Mouse (Mus musculus): ENCODE data around the gene P2ry2.

The P2ry2 gene

DNA sequence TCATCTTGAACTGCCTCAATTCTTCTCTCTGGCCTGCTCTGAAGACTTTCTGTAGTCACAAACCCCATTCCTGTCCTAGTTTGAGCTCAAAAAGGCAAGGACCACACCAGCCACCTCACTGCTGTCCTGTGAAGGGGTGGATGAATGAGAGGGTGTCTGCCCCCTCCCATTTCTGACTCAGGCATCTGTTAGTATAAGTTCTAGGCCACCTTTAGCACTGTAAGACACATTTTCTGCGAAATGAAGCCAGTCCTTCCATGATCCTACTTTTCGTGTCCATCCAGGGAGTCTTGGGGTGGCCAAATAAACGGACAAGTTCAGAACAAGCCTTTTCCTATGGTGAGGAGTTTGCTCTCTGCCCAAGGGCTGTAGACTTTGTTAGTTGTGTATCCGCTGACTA is at the start of gene P2ry2:
Gene P2ry2, minus strand, starts transcription at position 326 of the 400 bp plus-strand sequence.
- in situ Hi-C loops (cut with MboI, MseI): no loop called here

DNA sequence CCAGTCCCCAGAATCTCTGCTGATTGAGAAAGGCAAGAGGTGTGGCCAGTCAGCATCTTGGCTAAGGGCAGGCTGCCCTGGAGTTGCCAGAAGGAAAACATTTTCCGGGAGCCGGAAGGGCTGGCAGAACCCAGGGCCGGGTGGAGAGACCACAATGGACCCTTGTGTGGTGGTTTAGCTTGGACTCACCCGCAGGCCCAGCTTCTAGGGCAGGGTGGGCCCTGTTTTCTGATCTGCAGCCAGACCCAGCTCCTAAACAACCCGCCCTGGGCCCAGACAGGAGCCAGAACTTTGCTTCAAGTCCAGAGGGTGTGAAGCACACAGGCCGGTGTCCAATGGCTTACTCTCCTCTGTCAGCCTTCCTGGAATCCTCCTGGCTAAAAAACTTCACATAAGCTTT is 49.6 kb upstream of the P2ry2 start:
- in situ Hi-C loops (cut with MboI, MseI): loop anchor here (5.0 kb wide), 1 partner anchor 170 kb away; no protein-coding TSS in a partner anchor

DNA sequence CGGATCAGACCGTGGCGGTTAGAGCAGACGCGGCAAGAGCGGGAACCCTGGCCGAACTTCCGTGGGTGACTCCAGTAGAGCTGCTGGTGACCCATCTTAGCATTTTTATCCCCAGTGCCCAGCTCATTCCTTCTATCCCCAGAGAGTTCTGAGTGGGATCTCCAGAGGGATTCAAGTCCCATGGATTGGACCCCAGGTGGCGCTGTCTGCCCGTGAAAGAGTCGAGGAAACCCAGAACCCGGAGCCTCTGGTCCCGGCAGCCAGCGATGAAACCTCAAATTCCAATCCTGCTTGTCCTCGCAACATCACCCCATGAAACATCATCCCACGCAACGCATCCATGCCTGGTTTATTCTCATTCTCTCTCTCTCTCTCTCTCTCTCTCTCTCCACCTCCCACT is 48.7 kb upstream of the P2ry2 start:
- in situ Hi-C loops (cut with MboI, MseI): loop anchor here (5.0 kb wide), 1 partner anchor 171 kb away; no protein-coding TSS in a partner anchor

DNA sequence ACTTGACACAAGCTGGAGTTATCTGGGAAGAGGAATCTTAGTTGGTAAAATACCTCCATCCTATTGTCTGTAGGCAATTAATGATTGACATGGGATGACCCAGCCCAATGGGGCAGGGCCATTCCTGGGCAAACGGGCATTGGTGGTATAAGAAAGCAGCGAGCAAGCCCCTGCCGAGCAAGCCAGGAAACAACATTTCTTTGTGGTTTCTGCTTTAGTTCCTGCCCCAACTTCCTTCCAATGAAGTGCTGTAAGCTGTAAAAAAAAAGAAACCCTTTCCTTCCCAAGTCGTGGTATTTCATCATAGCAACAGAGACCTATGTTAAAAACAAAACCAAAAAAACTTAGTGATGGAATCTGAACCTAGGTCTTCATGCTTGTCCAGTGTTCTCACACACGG is 47.8 kb upstream of the P2ry2 start:
- in situ Hi-C loops (cut with MboI, MseI): loop anchor here (5.0 kb wide), 1 partner anchor 172 kb away; no protein-coding TSS in a partner anchor

DNA sequence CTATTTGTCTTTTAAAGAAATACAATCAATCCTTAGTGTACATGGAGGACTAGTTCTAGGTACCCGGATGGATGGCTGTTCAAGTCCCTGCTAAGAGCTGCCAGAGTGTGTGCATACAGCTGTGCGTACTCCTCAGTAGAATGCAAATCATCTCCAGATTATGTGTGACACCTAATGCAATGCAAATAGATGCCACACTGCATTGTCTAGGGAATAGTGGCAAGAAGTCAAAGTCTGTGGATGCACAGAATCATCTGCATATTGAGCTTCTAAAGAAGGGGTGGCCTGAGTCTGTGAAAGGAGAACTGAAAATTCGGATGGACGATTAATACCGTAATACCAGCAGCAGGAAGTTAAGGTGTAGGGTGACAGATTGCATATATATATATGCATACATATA is 46.5 kb upstream of the P2ry2 start:
- in situ Hi-C loops (cut with MboI, MseI): no loop called here

DNA sequence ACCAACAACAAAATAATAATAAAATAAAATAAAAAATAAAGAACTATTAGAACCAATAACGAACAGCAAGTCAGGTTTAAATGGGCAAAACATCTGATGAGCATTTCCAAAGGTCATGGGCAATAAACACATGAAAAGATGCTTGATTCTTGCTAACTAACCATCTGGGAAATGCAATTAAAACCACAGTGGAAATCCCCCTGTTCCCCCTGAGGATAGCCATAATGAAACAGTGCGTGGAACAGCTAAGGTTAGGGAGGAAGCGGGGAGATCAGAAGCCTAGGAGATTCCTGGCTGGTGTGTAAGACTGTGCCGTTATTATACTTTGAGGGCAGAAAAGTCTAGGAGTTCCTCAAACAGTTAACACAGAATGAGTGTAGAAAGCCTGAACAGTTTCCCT is 44.6 kb upstream of the P2ry2 start:
- in situ Hi-C loops (cut with MboI, MseI): no loop called here

DNA sequence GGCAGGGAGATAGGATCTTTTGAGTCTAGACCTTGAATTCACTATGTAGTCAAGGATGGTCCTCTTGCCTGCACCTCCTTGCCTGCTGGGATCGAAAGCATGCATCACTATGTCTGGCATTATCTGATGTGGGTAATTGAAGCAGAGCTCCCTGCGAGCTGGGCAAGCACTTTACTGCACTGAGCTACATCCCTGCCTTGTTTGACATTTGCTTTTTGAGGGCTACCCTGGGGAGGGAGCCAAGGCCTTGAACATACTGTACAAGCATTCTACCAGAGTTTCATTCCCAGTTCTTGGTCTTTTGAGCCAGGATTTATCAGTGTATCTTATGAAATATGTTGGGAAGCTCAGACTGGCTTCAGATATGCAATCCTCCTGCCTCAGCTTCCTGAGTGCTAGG is 40.5 kb upstream of the P2ry2 start:
- in situ Hi-C loops (cut with MboI, MseI): no loop called here

DNA sequence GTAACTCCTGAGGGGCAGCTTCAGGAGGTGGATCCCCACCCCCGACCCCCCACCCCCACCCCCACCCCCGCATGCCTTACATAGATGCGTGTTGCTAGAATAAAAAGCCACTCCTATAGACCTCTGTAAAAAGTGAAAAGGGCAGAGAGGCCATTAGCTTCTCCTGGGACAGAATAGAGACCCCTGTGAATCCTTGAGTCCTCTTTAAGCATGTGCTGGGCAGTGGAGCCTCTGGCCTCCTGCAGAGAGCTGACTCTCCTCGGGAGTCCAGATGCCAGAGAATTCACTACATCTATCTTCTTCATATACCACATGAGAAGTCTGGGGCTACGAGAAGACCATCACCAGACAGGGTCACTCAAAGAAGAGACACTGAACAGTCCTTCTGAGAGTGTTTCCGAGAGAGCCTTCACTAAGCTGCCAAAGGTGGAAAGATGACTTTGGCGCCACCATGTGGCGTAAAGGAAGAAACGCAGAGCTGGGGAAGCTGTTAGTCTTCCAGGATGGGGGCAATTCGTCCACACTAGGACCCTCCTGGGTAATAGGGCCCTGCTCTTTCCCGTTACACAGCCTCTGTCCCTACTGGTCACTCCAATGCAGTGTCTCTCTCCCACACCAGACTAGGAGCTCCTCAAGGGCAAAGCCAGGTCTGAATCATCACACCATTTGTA is 39.0 kb upstream of the P2ry2 start:
- in situ Hi-C loops (cut with MboI, MseI): no loop called here

DNA sequence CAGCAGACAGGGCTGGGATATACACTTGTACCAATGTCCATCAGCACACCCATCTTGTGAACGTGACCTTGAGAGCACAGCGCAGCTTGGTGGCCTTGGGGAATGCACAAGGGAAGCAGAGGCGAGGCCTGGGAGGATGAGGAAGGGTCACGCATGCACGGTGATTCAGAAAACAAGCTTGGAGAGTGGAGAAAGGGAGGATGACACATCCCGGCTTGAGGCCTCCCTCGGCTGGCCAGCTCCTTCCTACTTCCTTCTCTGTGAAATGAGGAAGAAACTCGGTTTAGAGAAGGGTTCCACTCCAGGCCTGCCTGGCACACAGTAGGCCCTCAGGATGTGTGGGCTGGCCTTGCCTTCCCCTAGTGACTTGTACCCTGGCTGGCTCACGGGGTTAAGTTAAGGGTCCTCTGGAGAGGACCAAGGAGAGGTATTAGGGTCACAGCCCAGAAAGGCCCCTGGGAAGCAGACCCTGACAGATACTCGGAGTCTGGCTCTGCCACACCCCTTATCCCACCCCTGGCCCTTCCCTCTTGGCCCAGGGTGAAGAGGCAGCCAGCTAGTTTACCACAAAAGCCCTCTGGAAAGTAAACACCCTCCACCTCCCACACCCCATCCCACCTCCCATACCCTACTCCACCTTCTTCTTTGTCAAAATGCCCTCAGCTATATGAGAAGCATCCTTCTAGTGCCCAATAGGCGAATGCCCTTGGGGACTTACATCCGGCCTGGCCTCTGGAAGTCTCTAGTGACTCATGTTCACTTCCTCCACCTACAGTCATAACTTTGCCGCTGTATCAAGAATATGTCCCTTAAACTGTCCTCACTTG is 38.3 kb upstream of the P2ry2 start:
- in situ Hi-C loops (cut with MboI, MseI): no loop called here

DNA sequence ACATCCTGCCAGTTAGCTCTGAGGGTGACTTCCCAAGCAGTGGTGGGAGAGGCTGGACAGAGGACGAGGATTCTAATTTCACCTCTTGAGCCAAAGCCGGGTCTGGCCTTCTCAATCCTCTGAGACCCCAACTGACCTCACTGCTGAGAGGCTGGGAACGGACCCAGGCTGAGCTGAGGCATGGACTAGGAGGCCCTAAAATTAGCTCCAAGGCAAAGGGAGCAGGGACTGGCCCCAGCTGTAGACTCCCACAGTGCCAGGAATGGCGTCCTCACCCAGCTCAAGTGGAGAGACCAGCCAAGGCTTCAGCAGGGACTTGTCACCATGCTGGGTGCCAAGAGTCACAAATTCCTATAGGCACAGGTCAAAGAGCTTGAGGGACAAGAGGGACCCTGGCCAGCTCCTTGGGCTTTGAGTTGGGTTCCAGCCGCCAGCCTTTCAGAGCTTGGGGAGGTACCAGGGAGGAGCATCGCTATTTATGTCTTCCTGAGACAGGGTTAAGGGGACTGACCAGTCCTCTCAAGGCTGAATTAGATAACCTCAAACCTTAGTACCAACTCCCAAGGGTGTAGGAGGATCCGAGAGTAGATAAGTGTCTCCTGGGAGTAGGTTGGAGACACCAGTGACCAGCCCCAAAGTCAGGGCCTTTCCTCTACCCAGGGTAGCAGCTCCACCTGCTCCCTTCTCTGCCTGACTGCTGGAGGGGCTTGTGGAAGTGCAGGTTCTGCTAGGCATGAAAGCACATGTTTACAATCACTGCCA is 36.8 kb upstream of the P2ry2 start:
- in situ Hi-C loops (cut with MboI, MseI): no loop called here

DNA sequence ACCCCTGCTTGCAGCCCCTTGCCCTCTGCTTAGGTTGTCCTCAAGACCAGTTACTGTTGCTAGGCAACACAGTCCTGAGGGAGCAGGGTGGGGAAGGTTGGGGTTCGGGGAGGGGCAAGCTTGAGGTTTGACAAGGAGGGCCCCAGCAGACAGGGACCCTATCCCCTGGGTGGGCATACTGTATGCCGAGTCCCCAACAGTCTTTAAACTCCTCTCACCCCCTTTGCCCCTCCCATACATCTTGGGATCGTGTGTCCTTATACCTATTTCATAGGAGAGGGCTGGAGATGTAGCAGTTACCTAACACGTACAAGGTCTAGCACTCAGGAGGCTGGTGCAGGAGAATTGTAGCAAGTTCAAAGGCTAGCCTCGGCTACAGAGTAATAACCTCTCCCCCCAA is 35.6 kb upstream of the P2ry2 start:
- in situ Hi-C loops (cut with MboI, MseI): no loop called here

DNA sequence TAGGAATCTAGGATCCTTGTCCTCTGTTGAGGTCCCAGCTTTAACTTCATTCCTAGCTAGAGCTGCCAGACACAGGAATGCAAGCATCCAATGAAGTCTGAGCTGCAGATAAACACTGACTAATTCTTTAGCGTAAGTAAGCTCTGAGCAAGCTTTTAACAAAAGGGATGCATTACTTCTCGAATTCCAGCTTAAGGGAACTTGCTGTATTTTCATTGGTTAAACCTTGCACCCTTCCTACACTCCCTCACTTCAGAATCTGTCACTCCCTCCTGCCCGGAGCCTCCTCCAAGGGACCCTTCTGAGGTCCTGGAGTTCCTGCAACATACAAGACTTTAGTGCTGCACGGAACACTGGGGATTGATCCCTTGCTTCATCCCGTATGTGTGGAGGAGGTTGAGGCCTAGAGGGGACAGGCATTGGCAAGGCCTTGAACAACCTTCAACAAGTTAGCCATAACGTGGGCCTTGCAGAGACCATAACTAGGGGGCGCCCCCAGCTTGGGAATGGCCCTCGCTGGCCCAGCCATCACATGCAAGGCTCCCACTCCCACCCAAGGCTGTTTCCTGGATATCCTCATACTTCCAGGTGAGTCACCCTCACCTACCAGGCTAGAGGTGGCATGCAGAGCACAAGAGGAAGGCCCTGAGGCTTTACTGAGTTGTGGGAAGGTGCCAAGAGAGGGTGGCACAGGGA is 31.3 kb upstream of the P2ry2 start:
- in situ Hi-C loops (cut with MboI, MseI): no loop called here

DNA sequence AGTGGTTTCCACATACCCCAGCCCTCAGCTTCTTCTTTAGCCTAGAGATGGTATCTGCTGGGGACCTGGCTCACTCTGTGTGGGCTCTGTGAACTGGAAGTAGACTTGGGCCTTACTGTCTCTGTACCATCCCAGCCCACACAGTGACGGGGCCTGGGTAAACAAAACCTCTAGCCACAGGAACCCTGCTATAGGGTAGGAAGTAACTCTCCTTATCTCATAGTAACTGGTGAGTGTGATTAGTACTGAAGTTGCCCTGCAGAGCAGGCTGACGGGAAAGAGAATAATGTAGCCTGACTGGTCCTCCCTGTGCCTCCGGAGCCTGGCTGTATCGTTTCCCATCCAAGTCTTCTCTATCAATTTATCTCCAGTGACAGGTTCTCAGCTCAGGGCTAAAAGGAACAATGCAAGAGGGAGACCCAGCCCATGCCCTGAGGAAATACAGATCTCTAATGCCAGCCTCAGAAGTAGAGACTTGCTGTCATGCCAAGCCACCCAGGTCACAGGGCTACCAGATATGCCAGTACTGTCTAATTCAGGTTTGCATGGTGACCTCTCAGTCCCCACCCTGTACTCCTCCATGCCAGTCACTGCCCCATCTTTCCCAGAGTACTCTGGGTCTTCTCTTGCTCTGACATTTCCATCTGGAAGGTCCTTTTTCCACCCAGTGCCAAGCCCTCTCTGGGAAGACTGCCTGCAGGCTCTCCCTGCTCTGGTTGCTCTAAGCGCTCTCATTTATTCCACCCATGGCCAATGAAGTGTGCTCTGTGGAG is 29.5 kb upstream of the P2ry2 start:
- in situ Hi-C loops (cut with MboI, MseI): no loop called here

DNA sequence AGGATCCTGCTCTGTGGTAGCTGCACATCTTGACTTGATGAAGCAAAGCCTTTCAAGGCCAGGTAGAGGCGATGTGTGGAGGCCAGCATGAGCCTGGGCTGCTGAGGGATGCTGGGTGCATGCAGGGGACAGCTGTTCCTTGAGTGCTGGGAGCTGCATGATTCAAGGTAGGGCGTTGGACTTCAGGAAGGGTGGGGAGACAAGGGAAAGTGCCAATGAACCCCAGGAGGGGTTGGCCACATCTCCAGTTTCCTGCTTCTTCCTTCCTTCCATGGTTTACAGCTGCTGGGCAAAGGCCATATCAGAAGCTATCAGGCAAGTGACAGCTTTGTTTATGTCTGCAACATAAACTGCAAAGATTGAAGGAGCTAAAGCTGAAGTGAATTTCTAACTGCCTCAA is 28.9 kb upstream of the P2ry2 start:
- in situ Hi-C loops (cut with MboI, MseI): no loop called here

DNA sequence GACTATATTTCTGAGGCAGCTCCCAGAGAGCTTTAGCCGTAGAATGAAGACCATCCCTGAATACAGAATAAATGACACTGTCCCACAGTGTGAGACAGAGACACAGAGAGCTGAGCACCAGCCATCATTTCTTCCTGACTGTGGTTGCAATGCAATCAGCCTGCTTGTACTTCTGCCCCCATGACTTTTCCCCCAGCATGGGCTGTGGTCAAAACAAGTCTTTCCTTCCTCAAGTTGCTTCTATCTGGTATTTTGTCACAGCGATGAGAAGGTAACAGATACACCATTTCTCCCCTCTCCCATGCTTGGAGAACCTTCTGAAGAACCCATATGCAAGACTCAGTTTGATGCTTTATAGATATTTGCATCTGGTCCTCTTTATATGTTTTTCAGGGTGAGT is 20.7 kb upstream of the P2ry2 start:
- in situ Hi-C loops (cut with MboI, MseI): no loop called here

DNA sequence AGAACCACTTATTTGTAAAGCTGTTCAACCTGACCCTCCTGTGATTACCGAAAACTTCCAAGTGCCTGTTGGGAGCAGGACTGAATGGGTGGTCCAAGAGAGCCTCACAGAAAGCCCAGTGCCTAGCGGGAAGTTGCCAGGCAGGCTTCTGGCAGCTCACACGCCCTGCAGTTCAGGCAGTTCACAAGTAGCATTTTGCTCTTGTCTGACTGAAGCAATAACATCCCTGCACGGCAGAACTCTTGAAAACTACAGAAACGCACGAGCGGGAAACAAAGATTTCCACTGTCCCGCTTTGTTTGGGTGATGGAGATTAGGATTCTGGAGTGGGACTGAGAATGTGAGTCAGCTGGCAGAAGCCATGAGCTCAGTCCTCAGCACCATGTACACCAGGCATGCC is 18.6 kb upstream of the P2ry2 start:
- in situ Hi-C loops (cut with MboI, MseI): no loop called here

DNA sequence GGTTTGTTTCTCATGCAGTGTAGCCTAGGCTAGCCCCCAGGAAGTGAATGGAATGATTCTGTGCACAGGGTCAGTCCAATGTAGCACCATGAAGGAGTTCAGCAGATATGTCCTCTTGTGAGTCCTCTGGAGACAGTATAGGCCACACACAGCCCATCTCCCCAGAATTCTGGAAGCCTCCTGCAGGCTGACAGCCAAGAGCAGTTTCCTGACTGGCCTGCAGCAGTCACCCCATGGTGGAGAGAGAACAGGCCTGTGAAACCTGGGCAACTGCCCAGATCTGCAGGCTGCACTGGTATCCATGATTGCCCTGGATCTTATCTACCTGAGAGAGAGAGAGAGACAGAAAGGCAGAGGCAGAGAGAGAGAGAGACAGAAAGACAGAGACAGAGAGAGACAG is 18.1 kb upstream of the P2ry2 start:
- in situ Hi-C loops (cut with MboI, MseI): no loop called here

DNA sequence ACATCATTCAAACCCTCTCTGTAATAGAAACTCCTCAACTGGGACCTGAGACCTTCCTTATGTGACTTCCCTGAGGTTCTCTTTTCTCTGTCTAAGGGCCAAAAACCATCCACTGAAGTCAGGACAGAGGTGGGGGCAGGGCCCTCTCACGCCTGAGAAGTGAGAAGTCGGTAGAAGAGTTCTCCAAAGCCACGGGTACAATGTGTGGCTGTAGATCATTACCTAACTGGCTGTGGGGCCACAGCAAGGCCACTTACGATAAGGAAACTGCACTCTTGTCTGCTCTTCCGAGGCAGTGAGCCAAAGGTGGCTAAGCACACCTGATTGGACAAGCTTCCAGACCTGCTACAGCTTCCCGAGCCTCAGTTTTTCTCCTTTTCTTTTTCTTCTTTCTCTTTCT is 16.8 kb upstream of the P2ry2 start:
- in situ Hi-C loops (cut with MboI, MseI): no loop called here

DNA sequence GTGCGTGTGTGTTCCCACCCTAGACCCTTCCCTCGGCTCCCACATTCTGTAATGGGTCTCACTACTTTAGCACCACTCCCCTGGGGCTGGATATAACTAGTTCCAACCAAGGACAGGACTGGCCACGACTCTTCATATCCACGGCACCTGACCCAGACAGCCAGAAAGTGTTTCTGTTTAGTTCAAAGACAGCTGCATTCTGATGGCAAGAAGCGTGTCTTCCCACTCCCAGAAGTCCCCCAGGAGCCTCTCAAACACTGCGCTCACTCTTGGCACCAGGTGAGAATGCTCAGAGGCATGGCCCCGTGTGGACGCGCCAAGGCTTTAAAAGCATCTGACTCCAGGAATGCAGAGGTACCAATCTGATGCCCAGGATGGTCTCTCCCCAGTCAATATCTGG is 16.3 kb upstream of the P2ry2 start:
- in situ Hi-C loops (cut with MboI, MseI): no loop called here

DNA sequence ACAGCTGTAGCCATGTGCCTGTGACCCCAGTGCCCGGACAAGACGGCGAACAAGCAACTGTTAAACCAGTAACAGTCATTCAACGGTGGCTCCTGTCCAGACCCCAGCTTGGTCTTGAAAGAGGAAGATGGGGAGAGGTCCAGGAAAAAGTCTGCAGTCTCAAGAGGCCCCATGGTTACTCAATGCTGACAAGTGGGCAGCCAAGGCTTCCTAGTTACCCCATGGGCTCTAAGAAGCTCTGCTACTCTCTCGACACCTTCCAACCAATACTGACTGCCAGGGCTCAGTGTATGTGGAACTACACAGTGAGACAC is 15.7 kb upstream of the P2ry2 start:
- in situ Hi-C loops (cut with MboI, MseI): no loop called here
